Mouse (Mus musculus): Measurements from ENCODE around the gene Tet2. TPM values are rescaled to one million over a fixed set of nuclear protein-coding genes. Genes with fewer than 3 reads are reported as not detected.
A peak's percentile ranks its signal among the peaks of the same experiment; 100 is the strongest.

The Tet2 gene
- polyA plus RNA-seq, 1 experiment, result 7.5 TPM

- no peak for TF ChIP-seq GATA1 (IDR thresholded peaks at IDR 0.05; ENCODE audit: low read length)
Measured at GRCm38 (mm10) chr3:133555378-133555777, 10.4 kb upstream of the Tet2 start.

- TF ChIP-seq GATA1 (IDR thresholded peaks at IDR 0.05; ENCODE audit: low read length), result no peak
Measured at GRCm38 (mm10) chr3:133554552-133555067, 9.7 kb upstream of the Tet2 start.

GRCm38 (mm10) chr3:133554092-133554491 lies 9.2 kb upstream of the Tet2 start:
- no peak for TF ChIP-seq GATA1 (IDR thresholded peaks at IDR 0.05; ENCODE audit: low read length)

GRCm38 (mm10) chr3:133551941-133552340 lies 7.0 kb upstream of the Tet2 start:
- no peak for TF ChIP-seq GATA1 (IDR thresholded peaks at IDR 0.05; ENCODE audit: low read length)

- TF ChIP-seq GATA1 (IDR thresholded peaks at IDR 0.05; ENCODE audit: low read length), result peak; percentile 13
Measured at GRCm38 (mm10) chr3:133549385-133550170, 4.6 kb upstream of the Tet2 start.

GRCm38 (mm10) chr3:133548613-133549012 lies 3.7 kb upstream of the Tet2 start:
- no peak for TF ChIP-seq GATA1 (IDR thresholded peaks at IDR 0.05; ENCODE audit: low read length)

- TF ChIP-seq GATA1 (IDR thresholded peaks at IDR 0.05; ENCODE audit: low read length), result no peak
Measured at GRCm38 (mm10) chr3:133546790-133547189, 1.9 kb upstream of the Tet2 start.

GRCm38 (mm10) chr3:133545304-133545666 lies 346 bp upstream of the Tet2 start:
- TF ChIP-seq GATA1 (IDR thresholded peaks at IDR 0.05; ENCODE audit: low read length), result no peak

GRCm38 (mm10) chr3:133544131-133544550 lies 798 bp downstream of the Tet2 start:
- no peak for TF ChIP-seq GATA1 (IDR thresholded peaks at IDR 0.05; ENCODE audit: low read length)

GRCm38 (mm10) chr3:133543101-133544020 lies 1.6 kb downstream of the Tet2 start:
- TF ChIP-seq GATA1 (IDR thresholded peaks at IDR 0.05; ENCODE audit: low read length), result no peak

- no peak for TF ChIP-seq GATA1 (IDR thresholded peaks at IDR 0.05; ENCODE audit: low read length)
Measured at GRCm38 (mm10) chr3:133542084-133542483, 2.9 kb downstream of the Tet2 start.

GRCm38 (mm10) chr3:133541000-133541399 lies 3.9 kb downstream of the Tet2 start:
- no peak for TF ChIP-seq GATA1 (IDR thresholded peaks at IDR 0.05; ENCODE audit: low read length)

GRCm38 (mm10) chr3:133539991-133540390 lies 4.9 kb downstream of the Tet2 start:
- no peak for TF ChIP-seq GATA1 (IDR thresholded peaks at IDR 0.05; ENCODE audit: low read length)

- TF ChIP-seq GATA1 (IDR thresholded peaks at IDR 0.05; ENCODE audit: low read length), result no peak
Measured at GRCm38 (mm10) chr3:133535644-133536043, 9.3 kb downstream of the Tet2 start.

- no peak for TF ChIP-seq GATA1 (IDR thresholded peaks at IDR 0.05; ENCODE audit: low read length)
Measured at GRCm38 (mm10) chr3:133534066-133534465, 10.9 kb downstream of the Tet2 start.
